Mouse (Mus musculus) kidney, adult 11 months (tissue): ENCODE measurements around the gene Cfap221.

Experiments used
- DNase-seq: peaks from one replicate; pipeline ENCODE4 v3.0.0; 2022

The Cfap221 gene

DNA sequence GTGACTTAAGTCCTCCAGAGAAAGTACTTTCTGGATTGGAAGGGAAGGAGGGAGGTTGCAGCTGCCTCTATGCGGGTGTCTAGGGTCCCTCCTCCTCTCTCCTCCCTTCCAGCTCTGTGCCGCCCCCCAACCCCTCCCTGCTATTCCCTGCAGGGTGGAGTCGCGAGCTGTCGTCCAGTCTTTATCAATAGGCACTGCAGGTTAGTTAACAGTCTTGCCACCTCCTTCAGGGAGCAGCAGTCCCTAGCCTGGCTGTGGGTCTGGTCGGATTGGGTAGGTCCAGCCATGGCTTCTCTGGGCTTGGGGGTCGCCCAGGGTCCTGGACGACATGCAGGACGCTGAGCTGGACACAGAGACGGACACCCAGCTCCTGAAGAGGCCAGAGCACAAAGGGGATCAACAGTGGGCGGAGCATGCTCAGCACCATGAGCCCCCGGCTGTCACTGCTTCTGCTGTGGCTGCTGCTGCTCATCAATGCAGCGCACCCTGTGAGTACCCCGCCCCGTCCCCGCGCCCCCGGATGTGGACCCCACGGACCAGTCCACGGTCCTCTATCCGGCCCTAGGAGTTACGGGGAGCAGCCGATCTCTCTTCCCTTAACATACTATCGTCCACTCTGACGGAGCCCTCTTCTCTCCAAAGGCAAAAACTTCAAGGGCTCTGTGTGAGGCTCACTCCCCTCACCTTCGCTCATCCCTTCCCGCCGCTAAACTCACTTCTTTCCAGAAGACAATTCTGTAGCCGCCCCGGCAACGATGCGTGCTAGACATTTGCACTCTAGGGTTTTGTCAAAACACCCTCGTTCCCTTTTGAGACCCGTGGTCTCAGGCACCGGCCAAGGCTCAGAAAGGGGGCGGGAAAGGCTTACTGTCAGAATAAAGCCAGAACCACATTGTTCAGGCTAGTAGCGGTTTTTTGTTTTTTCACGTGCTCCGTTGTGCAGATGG, 10.1 kb upstream of the Cfap221 start, which contains the start of gene Sctr:
Sctr (plus strand) TSS at position 51 of the 947 bp plus-strand sequence.
- DNase-seq: no peak

DNA sequence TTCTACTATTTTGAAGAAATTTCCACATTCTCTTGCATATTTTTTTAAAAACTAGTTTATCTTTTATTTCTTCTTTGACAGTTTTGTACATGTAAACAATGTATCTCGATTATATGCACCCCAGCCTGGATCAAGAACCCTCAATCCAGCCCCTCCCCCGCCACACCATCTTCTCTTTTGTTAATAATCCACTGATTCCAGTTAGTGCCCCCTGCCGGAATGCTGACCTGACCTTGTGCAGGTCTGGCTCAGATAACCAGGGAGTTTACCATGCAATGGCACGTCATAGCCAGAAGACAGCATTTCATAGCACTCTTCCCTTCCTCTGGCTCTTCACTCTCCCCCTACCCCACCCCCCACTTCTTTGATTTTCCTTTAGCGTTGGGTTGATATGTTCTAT, 610 bp upstream of the Cfap221 start:
- DNase-seq: peak; percentile 58

DNA sequence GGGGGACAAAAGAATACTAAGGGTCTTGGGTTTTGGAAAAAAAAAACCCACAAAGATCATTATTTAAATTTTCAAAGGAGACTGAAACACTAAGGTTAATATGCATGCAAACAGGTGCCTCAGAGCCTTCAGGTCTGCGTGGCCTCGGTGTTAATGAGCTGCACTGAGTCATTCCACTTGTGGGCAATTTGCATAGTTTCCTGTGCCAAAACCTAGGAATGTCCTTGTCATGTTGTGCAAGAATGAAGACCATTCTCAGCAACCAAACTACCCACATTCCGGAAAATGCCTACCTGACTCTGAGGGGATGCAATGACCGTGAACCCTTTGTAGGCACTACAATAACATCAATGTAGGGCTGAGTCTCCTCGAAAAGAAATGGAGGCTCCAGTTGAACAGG, 10.5 kb downstream of the Cfap221 start:
- DNase-seq: peak; percentile 37

DNA sequence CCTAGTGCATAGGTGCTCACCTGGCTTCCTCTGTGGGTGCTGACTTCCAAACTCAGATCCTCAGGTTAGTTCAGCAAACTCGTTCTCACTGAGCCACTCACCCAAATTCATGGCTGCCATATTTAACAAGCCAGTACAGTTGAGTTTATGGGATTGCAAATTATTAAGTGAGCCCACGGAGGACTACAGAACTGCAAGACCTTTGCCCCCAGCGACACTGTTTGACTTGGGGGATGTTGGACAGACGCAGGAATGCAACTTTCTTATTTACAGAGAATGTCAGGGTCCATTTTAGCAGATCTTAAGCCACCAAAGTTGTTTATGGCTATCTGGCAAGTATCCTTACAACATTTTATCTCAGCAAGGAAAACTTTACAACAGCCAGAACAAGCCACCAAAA, 21.9 kb downstream of the Cfap221 start:
- no peak for DNase-seq

DNA sequence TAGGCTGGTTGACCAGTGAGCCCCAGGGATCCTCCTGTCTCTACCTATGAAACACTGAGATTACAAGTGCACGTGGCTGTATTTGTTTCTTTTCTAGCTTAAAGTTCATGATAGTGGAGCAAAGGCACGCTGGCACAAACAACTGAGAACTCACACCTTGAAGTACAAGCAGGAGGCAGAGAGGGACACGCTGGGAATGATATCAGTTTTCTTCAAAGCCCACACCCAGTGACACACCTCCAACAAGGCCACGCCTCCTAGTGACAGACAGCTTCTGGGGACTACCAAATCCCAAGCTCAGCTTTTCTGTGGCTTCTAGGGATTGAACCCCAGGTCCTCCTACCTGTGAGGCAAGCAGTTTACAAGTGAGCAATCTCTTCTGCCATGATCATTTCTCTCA, 23.9 kb downstream of the Cfap221 start:
- no peak for DNase-seq

DNA sequence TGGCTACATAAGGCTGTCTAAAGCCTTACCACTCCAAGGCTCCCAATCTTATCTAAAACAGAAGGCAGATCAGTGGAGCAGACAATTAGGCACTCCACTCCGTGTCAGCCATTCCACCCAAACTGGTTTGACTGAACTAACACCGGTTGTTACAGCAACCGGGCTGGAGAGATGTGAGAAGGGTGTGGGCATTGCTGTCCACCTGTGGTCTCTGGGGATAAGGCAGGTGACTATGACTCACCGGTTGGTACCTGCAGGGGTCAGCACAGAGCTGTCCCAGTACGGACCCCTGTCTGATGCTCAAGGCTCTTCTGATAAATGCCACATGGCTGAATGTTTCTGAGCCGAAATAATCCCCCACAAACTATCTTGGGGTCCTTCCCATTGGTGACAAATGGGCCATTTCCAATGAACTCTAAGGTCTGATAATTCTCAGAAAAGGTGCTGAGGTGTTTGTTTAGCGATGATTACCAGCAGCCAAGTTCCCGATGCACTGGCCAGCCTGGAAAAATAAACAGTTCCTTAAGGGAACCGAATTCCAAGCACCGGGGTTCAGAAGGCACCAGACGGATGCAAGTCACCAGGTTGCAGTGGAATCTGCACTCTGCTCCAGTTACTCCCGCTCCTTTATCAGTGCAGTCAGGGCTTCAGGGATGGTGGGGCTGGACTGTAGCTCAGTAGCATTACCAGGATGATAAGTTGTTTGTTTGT, 31.1 kb downstream of the Cfap221 start:
- DNase-seq: no peak

DNA sequence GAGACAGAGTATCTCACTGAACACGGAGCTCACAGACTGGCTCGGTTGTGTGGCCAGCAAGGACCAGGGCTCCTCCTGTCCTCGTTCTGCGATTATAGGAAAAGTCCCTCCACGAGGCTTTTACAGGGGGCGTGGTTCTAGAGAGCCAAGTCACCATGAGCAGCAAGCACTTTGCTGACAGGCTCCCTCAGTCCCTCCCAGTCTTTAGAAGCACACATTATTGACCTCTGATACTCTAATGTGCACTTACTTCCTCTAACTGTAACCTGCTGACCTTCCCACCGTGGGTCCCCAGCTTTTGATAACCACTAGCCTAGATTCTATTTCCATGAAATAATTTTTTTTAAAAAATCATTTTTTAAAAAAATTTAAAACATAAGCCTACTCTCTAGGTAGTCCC, 37.1 kb downstream of the Cfap221 start:
- DNase-seq: no peak

DNA sequence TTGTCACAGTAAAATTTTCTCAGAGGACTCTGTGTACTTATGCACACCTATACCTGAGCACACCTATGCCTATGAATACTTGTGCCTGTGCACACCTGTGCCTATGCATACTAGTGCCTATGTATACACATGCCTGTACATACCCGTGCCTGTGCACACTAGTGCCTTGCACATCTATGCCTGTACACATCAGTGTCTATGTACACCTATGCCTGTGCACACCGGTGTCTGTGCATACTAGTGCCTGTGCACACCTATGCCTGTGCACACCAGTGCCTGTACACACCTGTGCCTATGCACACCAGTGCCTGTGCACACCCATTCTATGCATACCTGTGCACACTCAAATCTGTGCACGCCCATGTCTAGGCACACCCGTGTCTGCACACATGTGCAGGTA, 37.6 kb downstream of the Cfap221 start:
- DNase-seq: no peak

DNA sequence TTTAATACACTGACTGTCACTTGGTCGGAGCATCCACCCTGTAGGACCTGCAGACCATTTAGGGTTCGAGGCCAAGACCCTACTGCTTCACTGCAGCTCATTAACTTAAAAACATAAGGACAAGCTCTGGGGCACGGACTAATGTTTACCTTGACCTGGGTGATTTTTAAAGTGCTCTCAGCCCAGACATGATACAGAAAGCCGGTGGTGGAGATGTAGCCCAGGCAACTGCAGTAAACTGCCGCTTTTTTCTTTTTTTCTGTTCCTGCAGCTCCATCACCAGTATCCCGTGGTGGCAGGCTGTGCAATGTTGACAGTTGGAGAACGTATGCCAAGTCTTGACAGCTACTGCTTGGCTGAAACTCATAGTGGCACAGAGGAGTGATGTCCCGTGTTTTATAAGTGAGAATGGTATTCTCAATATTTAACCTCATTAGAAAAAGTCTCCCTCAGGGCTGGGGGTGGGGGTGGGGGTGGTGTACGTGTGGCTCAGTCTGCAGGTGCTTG, 39.3 kb downstream of the Cfap221 start:
- DNase-seq: no peak

DNA sequence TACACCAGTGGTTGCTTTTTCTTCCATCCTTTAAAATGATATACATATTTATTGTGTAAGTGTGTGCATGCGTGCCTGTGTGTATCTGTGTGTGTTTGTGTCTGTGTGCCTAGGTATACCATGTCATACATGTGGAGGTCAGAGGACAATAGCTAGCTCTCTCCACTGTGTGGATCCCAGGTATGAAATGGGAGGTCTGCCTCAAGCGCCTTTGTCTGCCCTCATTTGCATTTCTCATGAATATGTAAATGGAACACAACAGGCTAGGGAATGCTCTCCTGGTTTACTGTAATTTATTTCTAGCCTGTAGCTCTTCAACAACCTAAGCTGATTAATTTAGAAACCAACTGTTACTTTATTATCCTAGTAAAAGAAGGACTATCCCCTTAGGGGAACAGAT, 42.4 kb downstream of the Cfap221 start:
- DNase-seq: no peak

DNA sequence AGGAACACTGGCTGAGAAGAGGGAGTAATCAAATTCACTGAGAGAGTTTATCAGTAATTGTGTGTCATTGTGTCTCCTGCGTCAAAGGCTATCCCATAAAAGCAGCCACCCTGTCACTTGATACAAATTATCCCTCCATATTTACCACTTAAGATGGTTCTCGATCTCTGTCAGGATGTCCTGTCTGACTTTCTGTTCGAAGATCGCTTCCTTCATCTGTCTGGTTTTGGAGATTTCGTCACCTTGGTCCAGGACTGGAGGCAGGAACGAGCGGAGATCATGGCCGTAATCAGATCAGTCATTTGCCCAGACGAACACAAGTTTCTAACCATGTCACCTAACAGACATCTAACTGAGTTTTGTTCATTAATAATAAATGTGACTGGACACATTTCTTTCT, 43.6 kb downstream of the Cfap221 start:
- no peak for DNase-seq

DNA sequence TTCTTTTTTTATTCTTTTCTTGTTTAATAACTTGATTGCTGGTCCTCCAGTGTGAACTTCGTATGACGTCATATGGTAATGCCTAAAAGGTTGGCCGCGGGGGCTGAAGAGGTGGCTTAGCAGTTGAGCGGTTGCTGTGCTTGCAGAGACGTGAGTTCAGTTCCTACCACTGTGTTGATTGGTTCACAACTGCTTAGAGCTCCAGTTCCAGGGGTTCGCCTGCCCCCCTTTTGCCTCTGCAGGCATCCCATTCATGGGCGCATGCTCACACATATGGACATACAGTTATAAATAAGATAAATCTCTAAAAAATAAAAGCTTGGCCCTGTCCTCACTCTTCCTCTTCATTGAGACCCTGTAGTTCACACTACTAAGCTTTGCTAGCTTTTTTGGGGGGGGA, 46.9 kb downstream of the Cfap221 start:
- no peak for DNase-seq

DNA sequence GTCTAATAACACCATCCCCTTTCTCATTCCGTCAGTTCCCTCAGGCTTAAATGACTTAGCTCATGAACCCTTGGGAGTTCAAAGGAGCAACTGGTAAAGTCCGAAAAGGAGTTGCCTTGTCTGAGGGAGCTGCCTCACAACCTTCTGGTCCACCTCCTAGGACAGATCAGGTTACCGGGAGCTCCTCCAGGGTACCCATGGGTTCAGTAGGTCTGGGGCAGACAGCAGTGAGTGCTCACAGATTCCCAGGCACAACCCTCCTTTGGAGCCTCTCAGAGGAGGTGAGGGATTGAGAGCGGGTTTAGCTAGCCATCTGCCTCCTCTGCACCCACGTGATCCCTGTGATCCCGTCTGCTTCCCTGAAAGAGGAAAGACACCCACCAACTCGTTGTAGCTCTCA, 60.2 kb downstream of the Cfap221 start:
- DNase-seq: no peak

DNA sequence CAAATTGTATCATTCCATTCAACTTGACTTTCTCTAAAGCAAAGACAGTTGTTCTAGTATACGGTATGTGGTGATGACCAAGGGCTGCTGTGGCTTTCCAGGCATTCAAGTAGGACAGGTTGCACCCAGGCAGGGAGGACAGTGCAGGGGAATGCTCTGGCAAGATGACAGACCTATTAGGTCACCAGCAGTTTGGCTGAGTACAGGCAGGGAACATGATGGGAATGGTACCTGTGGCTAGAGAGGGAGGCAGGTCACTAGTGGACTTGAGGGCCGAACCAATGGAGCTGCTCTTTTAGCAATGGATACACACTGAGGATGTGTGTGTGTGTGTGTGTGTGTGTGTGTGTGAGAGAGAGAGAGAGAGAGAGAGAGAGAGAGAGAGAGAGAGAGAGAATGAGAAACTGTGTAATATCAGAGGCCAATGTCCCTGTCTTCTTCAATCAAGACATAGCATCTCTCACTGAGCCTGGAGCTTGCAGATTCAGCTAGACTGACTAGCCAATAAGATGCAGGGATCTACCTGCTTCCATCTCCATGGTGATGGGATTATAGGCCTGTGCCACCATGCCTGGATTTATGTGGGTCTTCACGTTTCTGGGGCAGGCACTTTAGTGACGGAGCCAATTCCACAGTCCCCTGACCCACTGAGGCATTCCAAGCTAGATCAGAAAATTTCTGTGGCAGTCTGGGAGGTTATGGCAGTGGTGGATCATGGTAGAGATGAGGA, 65.4 kb downstream of the Cfap221 start:
- DNase-seq: no peak

DNA sequence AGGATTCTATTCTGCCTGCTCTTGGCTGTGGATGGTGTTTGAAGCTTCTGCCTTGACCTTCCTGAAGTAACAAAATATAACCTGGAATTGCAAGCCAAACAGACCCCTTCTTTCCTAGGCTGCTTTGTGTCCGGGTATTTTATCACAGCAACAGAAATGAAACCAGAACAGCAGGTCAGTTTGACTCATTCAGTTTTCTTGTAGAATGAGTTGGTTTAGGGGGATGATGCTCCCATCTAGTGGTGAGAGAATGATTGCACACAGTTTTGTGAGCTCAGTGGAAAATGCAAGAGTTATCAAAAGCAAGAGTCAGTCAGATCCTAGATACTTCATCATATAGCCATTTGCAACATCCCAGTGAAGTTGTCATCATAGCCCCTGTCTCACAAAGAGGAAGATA, 67.3 kb downstream of the Cfap221 start:
- no peak for DNase-seq

DNA sequence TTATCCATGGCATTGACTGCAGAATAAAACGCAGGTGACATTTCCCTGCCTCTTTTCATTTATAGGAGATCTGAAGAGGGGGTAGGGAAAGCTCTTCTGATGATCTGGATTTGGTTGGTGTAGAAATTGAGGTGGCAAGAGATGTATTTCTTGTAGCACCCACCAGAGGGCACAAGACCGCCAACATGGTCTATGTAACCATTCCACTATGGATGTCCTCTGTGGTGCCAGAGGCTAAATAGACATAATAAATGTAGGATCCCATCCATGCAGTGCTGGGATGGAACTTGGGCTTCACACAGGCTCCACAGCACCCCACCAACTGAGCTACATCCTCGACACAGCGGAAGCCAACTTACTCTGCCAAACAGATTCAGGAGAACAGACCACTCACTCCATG, 77.7 kb downstream of the Cfap221 start:
- no peak for DNase-seq

DNA sequence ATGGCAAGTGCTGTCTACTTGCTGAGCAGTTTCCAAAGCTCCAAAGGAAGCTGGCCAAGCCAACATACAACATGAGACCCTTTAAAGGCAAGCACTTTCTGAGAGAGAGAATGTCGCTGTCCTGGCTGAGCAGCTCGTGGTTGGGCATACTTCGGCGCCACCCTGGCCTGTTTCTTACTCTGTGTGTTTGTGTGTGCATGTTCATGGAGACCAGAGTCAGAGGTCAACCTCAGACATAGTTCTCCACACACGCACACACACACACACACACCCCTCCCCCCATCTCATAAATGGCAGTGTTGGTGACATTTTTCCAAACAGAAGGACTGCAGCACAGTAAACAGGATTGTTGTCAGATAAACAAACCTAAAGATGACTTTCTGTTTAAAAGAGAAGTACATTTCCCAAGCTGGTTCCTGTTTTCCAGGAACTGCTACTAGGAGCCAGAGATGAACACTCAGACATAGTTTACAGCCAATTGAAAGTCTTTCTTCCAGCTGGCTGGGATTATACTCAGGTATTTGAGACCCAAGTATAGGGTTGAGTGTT, 80.1 kb downstream of the Cfap221 start:
- no peak for DNase-seq

DNA sequence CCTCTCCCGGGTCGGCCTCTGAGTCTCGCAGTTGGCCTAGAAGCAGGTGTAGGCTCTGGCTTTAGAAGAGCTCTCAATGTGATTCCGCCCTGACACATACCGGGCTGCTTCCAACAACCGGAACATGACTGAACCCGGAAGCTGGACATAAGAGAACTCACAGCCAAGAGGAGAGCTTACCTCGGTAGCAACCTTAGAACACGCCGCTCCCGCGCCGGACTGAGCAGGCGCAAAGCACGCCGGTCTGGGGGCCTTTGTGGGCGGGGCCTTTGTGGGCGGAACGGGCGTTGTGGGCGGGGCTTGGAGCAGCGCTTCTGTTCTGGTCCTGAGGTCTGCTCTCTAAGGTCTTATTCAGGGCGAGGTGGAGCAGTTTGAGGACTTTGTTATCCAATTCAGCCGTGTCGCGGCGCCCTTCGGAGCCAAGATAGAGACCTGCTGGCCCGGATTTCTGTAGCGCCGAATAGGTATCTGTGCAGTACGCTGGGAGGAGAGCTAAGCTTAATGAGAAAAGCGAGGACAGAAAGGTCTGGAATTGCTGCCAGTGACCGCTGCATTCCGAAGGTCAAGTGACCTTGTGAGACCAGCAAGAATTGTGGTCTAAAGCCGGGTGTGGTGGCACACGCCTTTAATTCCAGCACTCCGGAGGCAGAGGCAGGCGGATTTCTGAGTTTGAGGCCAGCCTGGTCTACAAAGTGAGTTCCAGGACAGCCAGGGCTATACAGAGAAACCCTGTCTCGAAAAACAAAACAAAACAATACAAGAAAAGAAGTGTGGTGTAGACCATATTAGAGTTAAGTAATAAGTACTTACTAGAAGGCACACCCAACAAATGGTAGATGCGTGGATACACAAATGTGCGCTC, 83.8 kb downstream of the Cfap221 start, which contains the start of gene Tmem177:
Tmem177 (minus strand) TSS at position 256 of the 862 bp plus-strand sequence.
- peak; percentile 97 for DNase-seq

DNA sequence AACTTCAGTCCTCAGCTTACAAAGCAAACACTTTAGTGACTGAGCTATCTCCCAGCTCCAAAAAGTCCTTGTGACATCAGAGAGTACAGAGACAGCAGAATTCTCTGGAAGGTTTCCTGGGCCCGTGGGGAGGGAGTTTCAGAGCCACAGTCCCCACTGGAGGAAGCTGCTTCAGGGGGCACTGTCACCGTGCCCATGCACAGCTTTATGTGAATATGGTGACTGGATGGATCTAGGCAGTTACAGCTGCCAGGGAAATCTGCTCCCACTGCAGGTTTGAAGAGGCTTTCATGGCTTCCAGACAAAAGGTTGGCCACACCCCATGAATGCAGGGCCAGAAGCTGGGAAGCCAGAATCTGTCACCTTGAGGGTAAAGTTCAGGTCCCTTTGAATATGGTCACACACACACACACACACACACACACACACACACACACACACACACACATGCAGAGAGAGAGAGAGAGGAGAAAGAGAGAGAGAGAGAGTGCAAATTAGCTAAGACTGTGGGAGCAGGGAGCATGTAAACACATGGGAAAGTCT, 89.8 kb downstream of the Cfap221 start:
- no peak for DNase-seq

DNA sequence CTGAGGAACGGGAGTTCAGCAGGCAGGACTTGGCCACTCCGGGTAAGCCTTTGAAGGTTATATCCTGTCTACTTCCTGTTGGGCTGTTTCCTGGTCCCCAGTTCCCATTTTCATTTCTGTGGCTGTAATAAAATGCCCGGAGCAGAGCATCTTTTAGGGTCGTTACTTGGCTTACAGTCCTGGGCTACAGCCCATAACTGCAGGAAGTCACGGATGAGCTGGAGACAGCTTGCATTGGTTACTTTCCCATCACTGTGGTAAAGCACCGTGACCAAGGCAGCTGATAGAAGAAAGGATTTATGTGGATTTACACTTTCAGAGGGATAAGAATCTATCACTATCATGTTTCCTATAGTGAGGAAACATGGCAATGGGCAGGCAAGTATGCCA, 93.8 kb downstream of the Cfap221 start:
- no peak for DNase-seq

DNA sequence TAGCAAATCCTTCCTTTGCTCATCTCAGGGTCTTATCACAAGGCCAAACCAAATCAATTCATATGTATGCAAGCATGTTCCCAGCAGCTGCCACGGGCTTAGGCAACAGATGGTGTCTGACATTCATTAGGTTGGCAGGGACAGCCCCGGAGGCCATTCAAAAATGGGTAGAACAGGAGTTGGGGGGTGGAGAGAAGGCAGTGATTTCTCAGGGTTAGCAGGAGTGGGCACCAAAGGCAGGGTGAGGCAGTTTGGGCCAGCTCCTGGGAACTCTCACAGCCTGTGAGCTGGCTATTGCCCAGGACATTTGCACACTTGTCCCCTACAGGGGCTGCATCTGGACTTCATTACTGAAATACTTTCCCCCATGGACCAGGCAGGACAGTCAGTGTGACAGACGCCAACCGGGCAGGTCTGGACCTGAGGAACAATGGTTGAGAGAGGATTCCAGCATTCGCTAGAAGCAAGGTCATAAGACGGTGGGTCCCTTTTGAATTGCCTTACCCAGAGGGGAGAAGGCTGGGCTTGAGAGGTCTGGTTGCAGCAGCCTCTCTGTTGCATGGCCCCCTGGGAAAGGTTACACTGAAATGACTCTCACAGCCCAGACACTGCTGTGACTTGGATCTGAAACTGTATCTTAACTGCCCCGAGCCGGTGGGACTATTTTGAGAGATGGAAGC, 94.3 kb downstream of the Cfap221 start:
- peak; percentile 17 for DNase-seq
